Mouse (Mus musculus) frontal cortex, postnatal 14 days (tissue): Measurements from ENCODE around the gene Slc29a4.

ENCODE experiments used
- DNase-seq, 2 experiments: peaks; one replicate each; pipeline ENCODE4 v3.0.0; 2022; ENCODE audit warnings: low spot score in 2 of 2

Slc29a4 gene

GRCm38 (mm10) chr5:142696258-142696657, 3.9 kb downstream of the Slc29a4 start:
- no peak for DNase-seq

DNA sequence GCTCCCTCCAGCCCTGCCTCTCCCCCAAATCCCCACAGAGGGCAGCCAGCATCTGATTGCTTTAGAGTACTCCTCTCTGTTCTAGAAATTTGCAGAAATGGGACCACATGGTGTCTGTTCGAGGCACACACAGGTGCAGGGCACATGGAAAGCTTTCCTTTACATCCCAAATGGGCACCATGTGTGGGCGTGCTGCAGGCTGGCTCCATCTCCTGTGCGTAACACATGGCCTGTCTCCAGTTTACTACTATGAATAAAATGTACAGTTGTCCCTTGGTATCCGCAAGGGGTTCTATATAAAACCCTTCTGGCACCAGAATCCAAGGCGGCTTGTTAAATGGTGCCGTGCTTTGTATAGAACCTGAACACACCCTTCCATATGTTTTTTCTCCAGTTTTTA, 4.6 kb downstream of the Slc29a4 start:
- DNase-seq: peak; percentile 55 to 70

DNA sequence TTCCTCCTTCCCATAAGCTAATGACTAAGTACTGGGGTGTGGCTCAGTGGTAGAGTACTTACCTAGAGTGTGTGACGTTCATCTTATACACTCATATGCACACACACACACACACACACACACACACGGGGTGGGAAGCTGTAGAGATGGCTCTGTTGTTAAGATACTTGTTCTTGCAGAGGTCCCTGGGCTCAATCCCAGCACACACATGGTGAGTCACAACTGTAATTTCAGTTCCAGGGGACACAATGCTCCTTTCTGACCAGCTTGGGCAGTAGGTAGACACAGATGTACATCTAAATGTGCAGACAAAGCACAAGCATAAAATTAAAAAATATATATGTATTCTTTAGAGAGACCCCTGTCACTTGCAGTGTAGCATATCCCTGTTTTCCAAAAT, 5.4 kb downstream of the Slc29a4 start:
- DNase-seq: no peak

DNA sequence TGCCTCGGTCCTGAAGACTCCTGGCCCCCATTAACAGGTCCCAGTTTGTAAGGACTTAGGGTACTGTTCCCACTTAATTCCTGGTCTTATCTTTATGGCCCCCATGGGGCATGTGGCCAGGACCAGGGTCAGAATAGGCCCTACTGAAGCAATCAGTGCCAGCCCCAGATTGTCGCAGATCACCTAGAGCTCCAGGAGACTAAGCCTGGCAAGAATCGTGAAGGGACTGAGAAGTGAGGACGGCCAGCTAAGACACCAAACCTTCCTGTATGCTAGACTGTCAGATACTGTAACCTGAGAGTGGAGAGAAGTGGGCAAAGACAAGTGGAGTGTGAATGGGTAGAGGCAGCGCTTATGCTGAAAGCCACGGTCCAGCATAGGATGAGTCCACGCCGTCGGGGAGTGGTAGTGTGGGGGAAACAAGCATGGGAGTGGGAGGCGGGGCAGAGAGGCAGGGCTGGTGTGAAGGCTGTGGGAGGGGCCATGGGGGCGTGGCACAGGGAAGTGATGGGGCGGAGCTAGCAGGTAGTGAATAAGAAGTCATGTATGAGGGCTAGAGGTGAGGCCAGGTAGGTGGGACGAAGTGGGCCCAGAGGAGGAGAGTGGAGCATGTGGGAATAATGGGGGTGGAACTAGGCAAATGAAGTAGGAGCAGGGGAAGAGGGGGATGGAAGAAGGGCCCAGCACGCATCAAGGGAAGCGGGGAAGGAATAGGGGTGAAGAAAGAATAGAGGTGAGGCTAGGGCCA, 8.7 kb downstream of the Slc29a4 start:
- no peak for DNase-seq

DNA sequence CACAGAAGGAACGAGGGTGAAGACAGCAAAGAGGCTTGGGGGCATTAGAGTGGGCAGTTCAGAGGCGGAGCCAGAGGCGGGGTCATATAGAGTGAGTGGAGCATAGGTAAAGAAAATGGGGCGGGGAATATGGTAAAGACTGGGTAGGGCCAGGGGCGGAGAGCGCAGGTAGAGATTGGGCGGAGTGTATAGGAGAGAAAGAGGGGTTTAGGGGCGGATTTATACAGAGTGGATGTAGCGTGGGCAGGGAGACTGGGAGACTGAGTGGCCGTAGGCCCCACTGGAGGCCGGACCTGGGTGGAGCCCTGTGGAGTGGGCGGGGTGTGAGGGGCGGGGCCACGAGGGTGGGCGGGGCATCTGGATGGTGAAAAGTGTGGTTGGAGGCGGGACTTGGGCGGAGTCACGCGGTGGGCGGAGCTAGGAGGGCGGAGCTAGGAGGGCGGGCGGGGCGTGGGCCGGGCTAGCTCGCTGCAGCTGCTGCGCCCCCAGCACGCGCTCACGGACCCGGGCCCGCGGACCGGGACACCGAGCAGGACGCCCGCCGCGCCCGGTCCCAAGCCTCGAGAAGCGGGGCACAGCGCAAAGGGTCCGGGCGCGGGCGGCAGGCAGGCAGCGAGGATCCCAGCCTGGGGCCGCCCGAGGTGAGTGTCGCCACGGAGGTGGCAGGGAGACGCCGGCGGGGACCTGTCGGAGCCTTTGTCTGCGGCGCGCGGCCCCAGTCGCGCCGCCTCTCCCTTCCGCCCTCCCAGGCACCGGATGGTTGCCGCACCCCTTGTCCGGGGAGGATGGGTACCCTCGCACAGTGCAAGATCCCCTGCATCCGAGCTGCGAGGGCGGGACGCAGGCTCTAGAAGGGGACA, 9.6 kb downstream of the Slc29a4 start:
- peak in 1 of 2 experiments; percentile 45 for DNase-seq

DNA sequence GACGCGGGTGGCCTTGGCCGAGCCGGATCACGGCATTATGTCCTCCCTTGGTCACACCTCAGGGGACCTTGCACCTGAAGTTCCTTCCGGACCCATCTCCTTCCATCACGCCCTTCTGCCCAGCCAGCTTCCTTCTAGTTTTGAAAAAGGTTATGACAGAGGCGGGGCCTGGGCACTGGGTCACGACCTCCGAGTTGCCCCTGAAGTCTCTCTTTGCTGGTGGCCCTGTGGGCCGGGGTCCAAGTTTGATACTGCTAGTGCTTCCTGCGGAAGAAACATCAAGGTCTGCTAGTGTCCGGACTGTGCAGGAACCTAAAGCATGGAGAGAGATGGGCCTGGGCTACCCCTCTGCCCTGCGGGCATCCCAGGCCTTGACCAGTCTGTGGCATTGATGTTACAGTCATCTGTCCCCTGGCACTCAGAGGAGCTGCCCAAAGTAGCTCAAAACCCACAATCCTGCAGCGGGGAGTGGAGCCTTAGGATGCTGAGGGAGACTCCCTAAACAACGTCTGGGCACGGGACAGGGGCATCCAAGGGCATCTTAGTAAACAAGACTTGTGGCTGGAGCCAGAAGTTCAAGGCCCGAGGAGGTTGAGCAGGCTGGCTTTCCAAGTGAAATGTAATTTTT, 10.3 kb downstream of the Slc29a4 start:
- no peak for DNase-seq

DNA sequence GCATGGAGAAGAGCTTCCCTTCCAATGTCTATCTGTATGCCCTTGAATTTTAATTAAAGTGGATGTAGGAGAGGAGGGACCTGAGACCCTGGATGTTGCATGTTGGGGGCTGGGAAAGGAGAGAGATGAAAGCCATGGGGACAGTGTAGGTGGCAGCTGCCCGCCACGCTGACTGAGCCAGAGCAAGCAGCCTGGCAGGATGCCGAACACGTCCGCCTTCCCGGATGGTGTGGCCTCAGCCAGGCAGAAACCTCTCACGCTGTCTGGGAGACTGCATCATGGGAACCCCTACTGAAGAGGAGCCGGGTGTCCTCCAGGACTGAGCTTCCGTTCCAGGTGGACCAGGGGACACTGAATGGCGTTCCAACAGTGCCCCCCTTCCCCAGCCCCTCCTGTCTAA, 11.3 kb downstream of the Slc29a4 start:
- peak in 1 of 2 experiments; percentile 36 for DNase-seq

DNA sequence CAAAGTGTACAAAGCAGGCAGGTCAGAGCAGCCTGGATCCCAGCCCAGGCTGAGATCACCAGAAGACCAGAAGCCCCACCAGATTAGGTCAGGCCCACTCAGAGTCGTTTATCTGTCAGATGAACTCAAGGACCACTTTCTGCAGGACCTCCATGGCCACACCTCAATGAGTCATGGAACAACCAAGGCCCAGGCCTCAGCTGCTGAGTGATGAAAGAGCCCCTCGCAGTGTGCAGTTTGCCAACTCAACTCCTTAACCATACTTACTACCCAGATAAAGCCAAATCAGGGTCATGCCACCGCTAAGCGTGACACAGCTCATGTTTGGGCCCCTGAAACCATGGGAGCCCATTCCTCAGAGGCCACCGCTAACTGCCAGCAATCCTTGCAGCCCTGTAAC, 15.4 kb downstream of the Slc29a4 start:
- no peak for DNase-seq

GRCm38 (mm10) chr5:142709436-142709835, 17.1 kb downstream of the Slc29a4 start:
- no peak for DNase-seq

DNA sequence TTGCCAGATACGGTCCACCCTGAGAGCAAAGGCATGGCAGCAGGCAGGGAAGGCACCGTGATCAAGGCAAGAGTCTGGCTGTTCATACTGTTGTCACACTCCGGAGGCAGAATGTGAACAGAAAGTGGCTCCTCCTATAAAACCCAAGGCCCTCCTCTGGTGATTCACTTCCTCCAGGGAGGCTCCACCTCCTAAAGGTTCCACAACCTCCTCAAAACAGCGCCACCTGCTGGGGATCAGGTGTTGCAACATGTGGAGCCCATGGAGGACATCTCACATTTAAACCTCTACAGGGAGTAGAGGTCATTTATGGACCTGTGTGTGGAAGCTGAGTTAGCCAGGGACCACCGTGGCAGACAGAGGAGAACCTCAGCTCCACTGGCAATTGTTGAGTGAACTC, 20.1 kb downstream of the Slc29a4 start:
- no peak for DNase-seq

- DNase-seq: no peak
Observed at GRCm38 (mm10) chr5:142713966-142714365, 21.7 kb downstream of the Slc29a4 start.

DNA sequence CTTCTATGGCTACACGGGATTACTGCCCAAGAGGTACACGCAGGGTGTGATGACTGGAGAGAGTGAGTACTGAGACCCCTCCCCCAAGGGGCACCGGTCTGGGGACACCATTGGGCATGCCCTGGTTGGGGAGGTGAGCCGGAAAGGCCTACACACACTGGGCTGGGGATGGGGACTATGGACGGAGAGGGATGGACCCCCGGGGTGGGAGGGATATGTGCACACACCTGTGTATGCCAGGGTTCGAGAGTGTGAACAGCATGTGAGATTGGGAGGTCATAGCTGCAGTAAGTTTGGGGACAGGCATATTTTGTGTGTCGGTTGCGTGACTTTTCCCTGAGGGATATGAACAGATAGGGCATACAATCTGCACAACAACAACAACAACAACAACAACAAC, 22.7 kb downstream of the Slc29a4 start:
- no peak for DNase-seq

DNA sequence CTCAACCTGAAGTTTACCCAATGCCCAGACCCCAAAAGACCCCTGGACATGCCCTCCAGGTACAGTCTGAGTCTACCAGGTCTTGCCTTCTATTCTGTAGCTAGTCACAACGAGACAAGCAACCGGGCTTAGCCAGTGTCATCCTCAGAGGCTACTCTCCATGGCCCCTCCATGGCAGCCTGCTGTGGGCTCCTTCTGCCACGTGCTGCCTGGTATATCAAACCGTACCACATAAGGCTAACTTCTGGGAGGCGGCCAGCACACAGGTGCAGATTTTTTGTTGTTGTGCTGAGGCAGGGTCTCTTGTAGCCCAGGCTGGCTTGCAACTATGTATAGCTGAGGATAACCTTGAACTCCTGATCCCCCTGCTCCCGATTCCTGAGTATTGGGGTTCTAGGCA, 23.7 kb downstream of the Slc29a4 start:
- no peak for DNase-seq

DNA sequence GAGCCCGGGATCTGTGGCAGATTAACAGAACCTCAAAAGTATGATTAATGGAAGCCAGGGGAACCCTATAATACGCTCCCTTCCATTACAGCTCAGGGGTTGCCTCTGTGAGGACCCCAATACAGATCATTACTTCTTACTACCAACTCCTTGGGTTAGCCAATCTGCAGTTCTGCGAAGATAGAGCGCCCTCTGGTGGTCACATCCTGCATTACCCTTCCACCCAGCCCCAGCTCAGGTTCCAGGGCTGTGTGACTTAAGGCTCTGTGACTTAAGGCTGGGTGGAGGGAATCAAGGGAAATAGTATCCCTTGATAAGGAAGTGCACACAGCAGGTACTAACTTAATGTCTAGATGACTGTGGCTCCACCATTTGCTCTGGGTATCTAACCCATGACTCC, 25.7 kb downstream of the Slc29a4 start:
- DNase-seq: peak in 1 of 2 experiments; percentile 87

GRCm38 (mm10) chr5:142718486-142718885, 26.2 kb downstream of the Slc29a4 start:
- no peak for DNase-seq

DNA sequence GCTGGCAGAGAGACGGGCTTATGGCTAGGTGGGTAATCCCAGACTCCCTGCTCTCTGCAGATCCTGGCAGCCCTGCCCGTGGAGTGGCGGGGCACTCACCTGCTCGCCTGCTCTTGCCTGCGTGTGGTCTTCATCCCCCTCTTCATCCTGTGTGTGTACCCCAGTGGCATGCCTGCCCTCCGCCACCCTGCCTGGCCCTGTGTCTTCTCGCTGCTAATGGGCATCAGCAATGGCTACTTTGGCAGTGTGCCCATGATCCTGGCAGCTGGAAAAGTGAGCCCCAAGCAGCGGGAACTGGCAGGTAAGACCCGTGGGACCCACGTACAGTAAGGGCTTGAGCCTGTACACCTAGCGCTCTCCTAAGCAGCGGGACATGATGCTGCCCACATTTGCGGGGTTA, 27.6 kb downstream of the Slc29a4 start:
- no peak for DNase-seq

GRCm38 (mm10) chr5:142723520-142724133, 31.3 kb downstream of the Slc29a4 start:
- peak in 1 of 2 experiments; percentile 59 for DNase-seq

DNA sequence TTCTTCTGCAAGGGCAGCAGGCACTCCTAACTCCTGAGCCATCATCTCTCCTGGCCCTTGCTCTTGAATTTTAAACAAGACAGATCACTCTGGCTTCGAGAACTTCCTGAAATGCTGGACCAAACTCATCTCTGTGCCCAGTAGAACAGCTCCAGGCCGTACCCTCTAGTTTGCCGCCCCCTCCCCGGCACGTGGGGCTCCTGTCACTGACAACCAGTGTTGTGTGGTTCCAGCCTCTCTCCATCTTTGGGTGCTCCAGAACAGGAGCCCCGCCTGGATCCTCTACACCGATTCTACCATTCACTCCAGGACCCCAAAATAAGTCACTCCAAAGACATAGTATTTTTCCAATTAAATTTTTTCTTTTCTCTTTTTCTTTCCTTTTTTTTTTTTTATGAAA, 32.0 kb downstream of the Slc29a4 start:
- no peak for DNase-seq

GRCm38 (mm10) chr5:142726748-142727147, 34.4 kb downstream of the Slc29a4 start:
- DNase-seq: no peak

- DNase-seq: no peak
Observed at GRCm38 (mm10) chr5:142728301-142728700, 36.0 kb downstream of the Slc29a4 start.

GRCm38 (mm10) chr5:142730295-142730694, 38.0 kb downstream of the Slc29a4 start:
- DNase-seq: no peak

DNA sequence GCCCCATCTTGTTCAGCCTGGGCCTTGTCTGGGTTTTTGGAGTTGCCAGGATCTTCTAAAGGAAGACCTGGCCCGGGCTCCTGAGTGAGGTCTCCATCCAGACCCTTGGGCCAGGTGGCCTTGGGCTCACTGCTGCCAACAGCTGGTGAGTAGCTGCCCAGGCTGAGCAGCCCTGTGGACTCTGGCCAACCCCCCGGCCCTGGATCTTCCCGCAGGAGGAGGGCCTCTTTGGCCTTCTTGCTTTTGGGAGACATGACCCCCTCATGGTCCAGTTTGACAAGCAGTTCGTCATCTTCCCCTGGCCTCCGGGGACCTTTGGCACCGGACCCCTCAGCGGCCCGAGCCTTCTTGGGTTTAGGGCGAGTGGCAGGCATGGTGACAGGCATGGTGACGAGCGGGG, 39.6 kb downstream of the Slc29a4 start:
- no peak for DNase-seq
